Mouse (Mus musculus) intestine, embryonic 16.5 days (tissue): Measurements from ENCODE around the gene Spag5. TPM values are rescaled to one million over a fixed set of nuclear protein-coding genes. Genes with fewer than 3 reads are reported as not detected.

Experiments used
- ATAC-seq: fragments of 200-750 bp; cut with Nextera tagmentation; 2 replicates; pipeline ENCODE4 v1.8.0; 2017; ENCODE audit warnings: moderate TSS enrichment, moderate library complexity
- H3K27ac ChIP-seq: fragments of 300-500 bp; sonication (generic); 2 replicates; pipeline ENCODE4 v1.5.1; 2014; ENCODE audit warnings: mild to moderate bottlenecking, low read length
- H3K27me3 ChIP-seq: fragments of 300-500 bp; sonication (generic); replicated peaks from 2 replicates; pipeline ENCODE4 v1.6.1; 2014; ENCODE audit warnings: low read length, control low read depth, mixed read lengths; ENCODE audit not compliant: control insufficient read depth, insufficient read depth
- H3K36me3 ChIP-seq: fragments of 300-500 bp; sonication (generic); 2 replicates; pipeline ENCODE4 v1.6.1; 2014; ENCODE audit warnings: low read length, control low read depth; ENCODE audit not compliant: control insufficient read depth, insufficient read depth
- H3K4me1 ChIP-seq: fragments of 300-500 bp; sonication (generic); 2 replicates; pipeline ENCODE4 v1.6.1; 2014; ENCODE audit warnings: low read length, control low read depth, mixed read lengths; ENCODE audit not compliant: control insufficient read depth, insufficient read depth
- H3K4me2 ChIP-seq: fragments of 300-500 bp; sonication (generic); 2 replicates; pipeline ENCODE4 v1.6.1; 2014; ENCODE audit warnings: low read depth, low read length, control low read depth
- H3K4me3 ChIP-seq: fragments of 300-500 bp; sonication (generic); 2 replicates; pipeline ENCODE4 v1.5.1; 2014; ENCODE audit warnings: mild to moderate bottlenecking, low read length
- H3K9ac ChIP-seq: fragments of 300-500 bp; sonication (generic); 2 replicates; pipeline ENCODE4 v1.6.1; 2014; ENCODE audit warnings: low read depth, low read length
- H3K9me3 ChIP-seq: fragments of 300-500 bp; sonication (generic); 2 replicates; pipeline ENCODE4 v1.6.1; 2016; ENCODE audit warnings: low read length, control low read depth; ENCODE audit not compliant: control insufficient read depth
- WGBS: fragments of 180-500 bp; shearing (Covaris S2); extraction: QIAGEN DNeasy Blood & Tissue Kit; methylation state at CpG from one replicate; pipeline ENCODE4 v1.1.7; 2014; 5-methylcytosine and 5-hydroxymethylcytosine counted together
- polyA plus RNA-seq: library from polyadenylated mRNA; unstranded; fragments of >200 nt; fragmentation: Nextera tagmentation; extraction: Ambion mirVana; gene quantifications from 2 replicates; pipeline ENCODE4 v1.2.1, GENCODE M21; 2015

Gene Spag5
- polyA plus RNA-seq, 1 experiment from 2014 or later = 27.3 TPM

DNA sequence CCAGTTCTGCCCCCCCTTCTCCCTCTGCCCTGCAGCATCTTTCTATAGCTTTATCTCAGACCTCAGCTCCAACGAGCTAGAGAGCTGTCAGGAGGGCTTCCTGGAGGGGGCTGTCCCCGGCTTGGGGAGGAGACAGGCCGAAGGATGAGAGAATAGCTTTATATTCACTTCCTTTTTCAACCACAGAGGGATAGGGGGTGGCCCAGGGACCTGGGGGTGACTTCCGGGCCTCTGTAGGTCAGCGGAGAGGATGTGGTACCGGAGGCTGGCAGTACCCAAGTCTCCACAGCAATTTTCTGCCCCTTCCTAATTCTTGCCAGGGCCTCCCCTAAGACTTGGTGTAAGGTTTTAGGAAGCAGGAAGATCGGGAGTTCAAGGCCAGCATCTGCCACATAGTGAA is 44.5 kb downstream of the Spag5 start:
- no peak for ATAC-seq
- Histone ChIP-seq H3K4me2 (no peak overlapping the region), H3K9me3 (no peaks in the 10 kb centered on the region), H3K4me3 (no peak overlapping the region), H3K27me3 (no peaks in the 10 kb centered on the region), H3K4me1 (peaks cover 49% of the 10 kb centered on the region), H3K9ac (0 out of 2 replicates have a peak overlapping the region, but pooled peaks have one; percentile 27), H3K36me3 (0 out of 2 replicates have a peak, but pooled peaks cover 2% of the 10 kb centered on the region), H3K27ac (no peak overlapping the region)
- 78% methylated on average over 7 of the region's 7 CpGs for WGBS

GRCm38 (mm10) chr11:78346326-78347069 is 45.2 kb downstream of the Spag5 start:
- Histone ChIP-seq H3K9ac (no peak overlapping the region), H3K27me3 (no peaks in the 10 kb centered on the region), H3K36me3 (0 out of 2 replicates have a peak, but pooled peaks cover 2% of the 10 kb centered on the region), H3K4me2 (no peak overlapping the region), H3K4me1 (peaks cover 49% of the 10 kb centered on the region), H3K4me3 (no peak overlapping the region), H3K9me3 (no peaks in the 10 kb centered on the region), H3K27ac (no peak overlapping the region)
- no peak for ATAC-seq
- WGBS = 78% methylated on average over 6 of the region's 6 CpGs

- no peaks in the 10 kb centered on the region for H3K27me3 ChIP-seq
- H3K27ac ChIP-seq = no peak overlapping the region
- H3K9ac ChIP-seq = no peak overlapping the region
- 0 out of 2 replicates have a peak, but pooled peaks cover 2% of the 10 kb centered on the region for H3K36me3 ChIP-seq
- no peak overlapping the region for H3K4me2 ChIP-seq
- ATAC-seq = no peak
- WGBS = 91% methylated on average over 10 of the region's 10 CpGs
- H3K9me3 ChIP-seq = no peaks in the 10 kb centered on the region
- H3K4me1 ChIP-seq = peaks cover 49% of the 10 kb centered on the region
- no peak overlapping the region for H3K4me3 ChIP-seq
Observed at GRCm38 (mm10) chr11:78347070-78347754, 45.9 kb downstream of the Spag5 start.

DNA sequence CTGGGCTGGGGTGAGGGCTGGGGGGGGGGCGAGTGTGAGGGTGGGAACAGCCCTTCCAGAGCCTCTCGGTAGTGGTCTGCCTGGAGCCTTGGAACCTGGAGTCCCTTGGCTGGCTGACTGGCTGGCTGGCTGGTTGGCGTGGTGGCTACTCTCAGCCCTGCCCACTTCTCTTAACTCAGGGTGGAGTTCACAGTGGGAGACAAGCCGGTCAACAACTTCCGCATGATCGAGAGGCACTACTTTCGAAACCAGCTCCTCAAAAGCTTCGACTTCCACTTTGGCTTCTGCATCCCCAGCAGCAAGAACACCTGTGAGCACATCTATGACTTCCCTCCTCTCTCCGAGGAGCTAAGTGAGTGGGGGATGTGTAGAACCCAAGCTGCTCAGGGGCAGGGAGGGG is 46.6 kb downstream of the Spag5 start:
- Histone ChIP-seq H3K9me3 (no peaks in the 10 kb centered on the region), H3K27ac (no peak overlapping the region), H3K9ac (no peak overlapping the region), H3K4me2 (no peak overlapping the region), H3K36me3 (0 out of 2 replicates have a peak, but pooled peaks cover 2% of the 10 kb centered on the region), H3K27me3 (no peaks in the 10 kb centered on the region), H3K4me3 (no peak overlapping the region), H3K4me1 (peaks cover 46% of the 10 kb centered on the region)
- ATAC-seq = no peak
- WGBS = 71% methylated on average over 9 of the region's 9 CpGs

GRCm38 (mm10) chr11:78348474-78348873 is 47.1 kb downstream of the Spag5 start:
- Histone ChIP-seq H3K4me3 (no peak overlapping the region), H3K27ac (no peak overlapping the region), H3K36me3 (0 out of 2 replicates have a peak, but pooled peaks cover 2% of the 10 kb centered on the region), H3K27me3 (no peaks in the 10 kb centered on the region), H3K9me3 (no peaks in the 10 kb centered on the region), H3K4me2 (no peak overlapping the region), H3K9ac (no peak overlapping the region), H3K4me1 (peaks cover 45% of the 10 kb centered on the region)
- WGBS = 50% methylated on average over 7 of the region's 7 CpGs
- no peak for ATAC-seq

GRCm38 (mm10) chr11:78349441-78350358 is 48.4 kb downstream of the Spag5 start:
- 60% methylated on average over 4 of the region's 4 CpGs for WGBS
- H3K4me3 ChIP-seq = no peak overlapping the region
- peak overlapping the region; percentile 60; the same call in 1 of the 2 replicates for H3K27ac ChIP-seq
- ATAC-seq = peak; percentile 71
- H3K9ac ChIP-seq = no peak overlapping the region
- H3K4me2 ChIP-seq = no peak overlapping the region
- H3K36me3 ChIP-seq = 0 out of 2 replicates have a peak, but pooled peaks cover 2% of the 10 kb centered on the region
- H3K27me3 ChIP-seq = no peaks in the 10 kb centered on the region
- no peaks in the 10 kb centered on the region for H3K9me3 ChIP-seq
- H3K4me1 ChIP-seq = peaks cover 37% of the 10 kb centered on the region

DNA sequence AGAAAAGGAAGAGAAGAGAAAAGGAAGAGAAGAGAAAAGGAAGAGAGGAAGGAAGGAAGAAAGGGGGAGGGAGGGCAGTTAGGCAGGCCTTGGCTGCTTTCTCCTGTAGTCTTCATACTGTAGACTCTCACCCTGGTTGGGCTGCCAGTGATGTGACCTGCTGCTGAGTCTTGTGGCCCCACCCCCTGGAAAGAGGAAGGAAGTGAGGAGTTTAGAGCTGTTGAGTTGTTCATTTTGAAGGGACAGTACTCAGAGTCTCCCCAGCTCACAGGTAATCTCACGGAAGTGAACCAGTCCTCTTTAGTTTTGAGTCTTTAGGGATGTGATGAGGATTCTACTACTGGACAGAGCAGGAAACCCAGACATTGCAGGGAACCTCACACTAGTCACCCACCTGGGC is 51.8 kb downstream of the Spag5 start:
- H3K27me3 ChIP-seq = no peaks in the 10 kb centered on the region
- peaks cover 12% of the 10 kb centered on the region for H3K4me1 ChIP-seq
- H3K27ac ChIP-seq = no peak overlapping the region
- H3K36me3 ChIP-seq = 0 out of 2 replicates have a peak, but pooled peaks cover 1% of the 10 kb centered on the region
- H3K9ac ChIP-seq = no peak overlapping the region
- ATAC-seq = no peak
- H3K9me3 ChIP-seq = no peaks in the 10 kb centered on the region
- H3K4me2 ChIP-seq = no peak overlapping the region
- WGBS = 93% methylated on average over 1 of the region's 1 CpGs
- no peak overlapping the region for H3K4me3 ChIP-seq

DNA sequence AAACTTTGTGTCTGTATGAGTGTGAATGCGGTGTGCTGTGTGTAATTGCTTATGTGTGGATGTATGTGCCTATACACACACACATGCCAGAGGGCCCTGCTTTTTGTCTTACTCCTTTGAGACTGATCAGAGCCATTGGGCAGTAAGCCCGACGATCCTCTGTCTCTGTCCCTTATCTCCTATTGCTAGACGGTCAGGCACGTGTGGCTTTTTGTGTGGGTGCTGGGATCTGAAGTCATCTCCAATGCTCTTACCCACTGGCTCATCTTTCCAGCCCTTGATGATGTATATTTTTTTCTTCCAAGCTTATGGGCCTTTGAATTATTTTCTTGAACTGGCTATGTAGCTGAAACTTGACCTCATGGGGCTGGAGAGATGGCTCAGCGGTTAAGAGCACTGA is 53.6 kb downstream of the Spag5 start:
- 82% methylated on average over 6 of the region's 6 CpGs for WGBS
- no peak for ATAC-seq
- H3K4me1 ChIP-seq = peaks cover 3% of the 10 kb centered on the region

More for the DNA sequence above, 53.6 kb downstream of the Spag5 start:
- no peaks in the 10 kb centered on the region for H3K9me3 ChIP-seq
- no peak overlapping the region for H3K4me3 ChIP-seq
- H3K4me2 ChIP-seq = no peak overlapping the region
- no peak overlapping the region for H3K27ac ChIP-seq
- no peak overlapping the region for H3K9ac ChIP-seq
- no peaks in the 10 kb centered on the region for H3K27me3 ChIP-seq
- H3K36me3 ChIP-seq = no peaks in the 10 kb centered on the region
